Mouse (Mus musculus) ES-Bruce4 (cell line): ENCODE measurements around the gene Dnlz. TPM values are rescaled to one million over a fixed set of nuclear protein-coding genes. Genes with fewer than 3 reads are reported as not detected.

Source experiments
- H3K27ac ChIP-seq: 2 replicates; pipeline ENCODE4 v1.5.1; 2012; ENCODE audit warnings: low read length, inconsistent platforms; ENCODE audit not compliant: insufficient read depth
- H3K27me3 ChIP-seq: 2 replicates; pipeline ENCODE4 v1.6.1; 2012; ENCODE audit warnings: mild to moderate bottlenecking, low read length, inconsistent platforms; ENCODE audit not compliant: control insufficient read depth, poor library complexity, insufficient read depth, severe bottlenecking
- H3K36me3 ChIP-seq: 2 replicates; pipeline ENCODE4 v1.6.1; 2012; ENCODE audit warnings: inconsistent platforms, mild to moderate bottlenecking, low read length, moderate library complexity; ENCODE audit not compliant: control insufficient read depth, poor library complexity, insufficient read depth, severe bottlenecking
- H3K4me1 ChIP-seq: one replicate; pipeline ENCODE4 v1.8.1; 2011; ENCODE audit warnings: low read length; ENCODE audit not compliant: control insufficient read depth, insufficient read depth
- H3K4me3 ChIP-seq: 2 replicates; pipeline ENCODE4 v1.5.1; 2011; ENCODE audit warnings: low read depth, mild to moderate bottlenecking, low read length
- H3K9ac ChIP-seq: 2 replicates; pipeline ENCODE4 v1.6.1; 2012; ENCODE audit warnings: low read depth, mild to moderate bottlenecking, inconsistent platforms; ENCODE audit not compliant: poor library complexity, severe bottlenecking
- H3K9me3 ChIP-seq: replicated peaks from 2 replicates; pipeline ENCODE4 v1.6.1; 2012; ENCODE audit warnings: mild to moderate bottlenecking, low read length, inconsistent platforms; ENCODE audit not compliant: control insufficient read depth, poor library complexity, insufficient read depth, severe bottlenecking
- CTCF ChIP-seq: IDR thresholded peaks from one replicate; pipeline ENCODE4 v1.8.1; 2011; ENCODE audit warnings: low read depth, low read length
- EP300 ChIP-seq: IDR thresholded peaks from 2 replicates; pipeline ENCODE4 v1.6.1; 2011; ENCODE audit warnings: low read depth, low read length; ENCODE audit not compliant: insufficient read depth
- POLR2A ChIP-seq: IDR thresholded peaks from one replicate; pipeline ENCODE4 v1.8.1; 2011; ENCODE audit warnings: low read length; ENCODE audit not compliant: insufficient read depth
- polyA plus RNA-seq: library from polyadenylated mRNA; stranded (reverse); fragments of >200 nt; gene quantifications from 2 replicates; pipeline ENCODE4 v1.2.4, GENCODE M21; 2011; ENCODE audit warnings: low read depth; ENCODE audit not compliant: missing spikeins, insufficient read depth, insufficient read length

Dnlz gene
- polyA plus RNA-seq, 1 experiment, result 9.8 TPM

GRCm38 (mm10) chr2:26372396-26372795 is 20.5 kb upstream of the Dnlz start:
- Histone ChIP-seq H3K9me3 (no peaks in the 10 kb centered on the region), H3K27ac (no peak overlapping the region), H3K4me3 (no peak overlapping the region), H3K4me1 (no peaks in the 10 kb centered on the region), H3K27me3 (no peaks in the 10 kb centered on the region), H3K36me3 (peaks cover 64% of the 10 kb centered on the region), H3K9ac (no peak overlapping the region)
- no peak for TF ChIP-seq CTCF
- no peak for TF ChIP-seq EP300
- TF ChIP-seq POLR2A, result no peak

- Histone ChIP-seq H3K27me3 (no peaks in the 10 kb centered on the region), H3K36me3 (peaks cover 50% of the 10 kb centered on the region)
- no peak for TF ChIP-seq CTCF
- no peak for TF ChIP-seq POLR2A
Measured at GRCm38 (mm10) chr2:26368572-26368971, 16.7 kb upstream of the Dnlz start.

GRCm38 (mm10) chr2:26367911-26368310 is 16.0 kb upstream of the Dnlz start:
- H3K27me3 ChIP-seq, result no peaks in the 10 kb centered on the region
- H3K9me3 ChIP-seq, result no peaks in the 10 kb centered on the region
- H3K9ac ChIP-seq, result no peak overlapping the region
- TF ChIP-seq POLR2A (no peak), CTCF (no peak), EP300 (no peak)
- H3K4me3 ChIP-seq, result no peak overlapping the region
- peaks cover 47% of the 10 kb centered on the region for H3K36me3 ChIP-seq
- no peak overlapping the region for H3K27ac ChIP-seq
- no peaks in the 10 kb centered on the region for H3K4me1 ChIP-seq

More at GRCm38 (mm10) chr2:26368572-26368971, 16.7 kb upstream of the Dnlz start:
- Histone ChIP-seq H3K4me3 (no peak overlapping the region), H3K4me1 (no peaks in the 10 kb centered on the region), H3K9ac (no peak overlapping the region), H3K27ac (no peak overlapping the region), H3K9me3 (no peaks in the 10 kb centered on the region)

GRCm38 (mm10) chr2:26364738-26365465 is 13.0 kb upstream of the Dnlz start:
- Histone ChIP-seq H3K27me3 (no peaks in the 10 kb centered on the region), H3K4me3 (no peak overlapping the region), H3K36me3 (peaks cover 26% of the 10 kb centered on the region), H3K9ac (no peak overlapping the region), H3K4me1 (no peaks in the 10 kb centered on the region), H3K27ac (no peak overlapping the region), H3K9me3 (no peaks in the 10 kb centered on the region)
- TF ChIP-seq EP300, result no peak
- TF ChIP-seq CTCF, result no peak
- no peak for TF ChIP-seq POLR2A

GRCm38 (mm10) chr2:26363481-26363880 is 11.6 kb upstream of the Dnlz start:
- no peaks in the 10 kb centered on the region for H3K9me3 ChIP-seq
- H3K27ac ChIP-seq, result no peak overlapping the region
- H3K36me3 ChIP-seq, result peaks cover 14% of the 10 kb centered on the region
- H3K27me3 ChIP-seq, result no peaks in the 10 kb centered on the region
- H3K4me1 ChIP-seq, result no peaks in the 10 kb centered on the region
- H3K4me3 ChIP-seq, result no peak overlapping the region
- TF ChIP-seq CTCF (no peak), POLR2A (no peak), EP300 (no peak)
- no peak overlapping the region for H3K9ac ChIP-seq

GRCm38 (mm10) chr2:26362991-26363390 is 11.1 kb upstream of the Dnlz start:
- Histone ChIP-seq H3K27me3 (no peaks in the 10 kb centered on the region), H3K36me3 (peaks cover 11% of the 10 kb centered on the region), H3K9ac (no peak overlapping the region)

More at GRCm38 (mm10) chr2:26362991-26363390, 11.1 kb upstream of the Dnlz start:
- Histone ChIP-seq H3K4me1 (no peaks in the 10 kb centered on the region), H3K4me3 (no peak overlapping the region), H3K27ac (no peak overlapping the region), H3K9me3 (no peaks in the 10 kb centered on the region)
- TF ChIP-seq EP300 (no peak), CTCF (no peak), POLR2A (no peak)
